Mouse (Mus musculus) T-helper 1 cell (primary cell): Measurements from ENCODE around the gene Cyp26c1.

Experiments used
- in situ Hi-C: fragments of 300-600 bp; cut with MboI, MseI; formaldehyde crosslinking; loops from one replicate; pipeline ENCODE4 v1.15.1; 2025; ENCODE audit warnings: high pct_unique_total_duplicates

Gene Cyp26c1

GRCm38 (mm10) chr19:37685281-37685680, at the start of gene Cyp26c1:
Gene Cyp26c1, plus strand, starts transcription at chr19:37685581.
- in situ Hi-C loops: no loop called here

GRCm38 (mm10) chr19:37647994-37648393, 37.4 kb upstream of the Cyp26c1 start:
- in situ Hi-C loops: no loop called here

GRCm38 (mm10) chr19:37650526-37650925, 34.9 kb upstream of the Cyp26c1 start:
- in situ Hi-C loops: no loop called here

GRCm38 (mm10) chr19:37654012-37654411, 31.4 kb upstream of the Cyp26c1 start:
- in situ Hi-C loops: no loop called here

GRCm38 (mm10) chr19:37656441-37656840, 28.9 kb upstream of the Cyp26c1 start:
- in situ Hi-C loops: no loop called here

GRCm38 (mm10) chr19:37665256-37665655, 20.1 kb upstream of the Cyp26c1 start:
- in situ Hi-C loops: no loop called here

GRCm38 (mm10) chr19:37667855-37668594, 17.4 kb upstream of the Cyp26c1 start:
- in situ Hi-C loops: no loop called here

- in situ Hi-C loops: no loop called here
Measured at GRCm38 (mm10) chr19:37668657-37669056, 16.7 kb upstream of the Cyp26c1 start.

GRCm38 (mm10) chr19:37669486-37669885, 15.9 kb upstream of the Cyp26c1 start:
- in situ Hi-C loops: no loop called here

GRCm38 (mm10) chr19:37673393-37673792, 12.0 kb upstream of the Cyp26c1 start:
- in situ Hi-C loops: no loop called here

- in situ Hi-C loops: no loop called here
Measured at GRCm38 (mm10) chr19:37686347-37686746, 966 bp downstream of the Cyp26c1 start.

GRCm38 (mm10) chr19:37686941-37687850, 1.8 kb downstream of the Cyp26c1 start:
- in situ Hi-C loops: no loop called here

- in situ Hi-C loops: no loop called here
Measured at GRCm38 (mm10) chr19:37689478-37689877, 4.1 kb downstream of the Cyp26c1 start.

- in situ Hi-C loops: loop anchor here (10.0 kb wide), 1 partner anchor 144 kb away; no protein-coding TSS in a partner anchor
Measured at GRCm38 (mm10) chr19:37690716-37691115, 5.3 kb downstream of the Cyp26c1 start.

GRCm38 (mm10) chr19:37692879-37693278, 7.5 kb downstream of the Cyp26c1 start:
- in situ Hi-C loops: loop anchor here (10.0 kb wide), 1 partner anchor 142 kb away; no protein-coding TSS in a partner anchor

GRCm38 (mm10) chr19:37695146-37695545, 9.8 kb downstream of the Cyp26c1 start:
- in situ Hi-C loops: loop anchor here (10.0 kb wide), 1 partner anchor 140 kb away; no protein-coding TSS in a partner anchor

GRCm38 (mm10) chr19:37695762-37696602, 10.6 kb downstream of the Cyp26c1 start:
- in situ Hi-C loops: loop anchor here (10.0 kb wide), 1 partner anchor 139 kb away; no protein-coding TSS in a partner anchor

GRCm38 (mm10) chr19:37696603-37697334, 11.4 kb downstream of the Cyp26c1 start:
- in situ Hi-C loops: loop anchor here (10.0 kb wide), 1 partner anchor 138 kb away; no protein-coding TSS in a partner anchor

- in situ Hi-C loops: loop anchor here (10.0 kb wide), 1 partner anchor 138 kb away; no protein-coding TSS in a partner anchor
Measured at GRCm38 (mm10) chr19:37697335-37697636, 11.9 kb downstream of the Cyp26c1 start.

GRCm38 (mm10) chr19:37697651-37698272, 12.4 kb downstream of the Cyp26c1 start, which contains the start of gene Cyp26a1:
Gene Cyp26a1, plus strand, starts transcription at chr19:37697798.
- in situ Hi-C loops: loop anchor here (10.0 kb wide), 1 partner anchor 137 kb away; no protein-coding TSS in a partner anchor
